Mouse (Mus musculus): ENCODE measurements around the gene Cnih4. TPM values are rescaled to one million over a fixed set of nuclear protein-coding genes. Genes with fewer than 3 reads are reported as not detected.

The Cnih4 gene
- total RNA-seq, 2 experiments from 2014 or later: 48.9 to 52.2 TPM

GRCm38 (mm10) chr1:181210601-181211402 lies 66.3 kb downstream of the Cnih4 start:
- DNase-seq: peak; percentile 56 to 62
- intact Hi-C loops (cut with DNase I): loop anchor here (1.0 kb wide), 1 partner anchor 47 kb away; no protein-coding TSS in a partner anchor

GRCm38 (mm10) chr1:181211403-181211919 lies 67.0 kb downstream of the Cnih4 start:
- peak in 1 of 2 experiments; percentile 65 for DNase-seq
- intact Hi-C loops (cut with DNase I): no loop called here

DNA sequence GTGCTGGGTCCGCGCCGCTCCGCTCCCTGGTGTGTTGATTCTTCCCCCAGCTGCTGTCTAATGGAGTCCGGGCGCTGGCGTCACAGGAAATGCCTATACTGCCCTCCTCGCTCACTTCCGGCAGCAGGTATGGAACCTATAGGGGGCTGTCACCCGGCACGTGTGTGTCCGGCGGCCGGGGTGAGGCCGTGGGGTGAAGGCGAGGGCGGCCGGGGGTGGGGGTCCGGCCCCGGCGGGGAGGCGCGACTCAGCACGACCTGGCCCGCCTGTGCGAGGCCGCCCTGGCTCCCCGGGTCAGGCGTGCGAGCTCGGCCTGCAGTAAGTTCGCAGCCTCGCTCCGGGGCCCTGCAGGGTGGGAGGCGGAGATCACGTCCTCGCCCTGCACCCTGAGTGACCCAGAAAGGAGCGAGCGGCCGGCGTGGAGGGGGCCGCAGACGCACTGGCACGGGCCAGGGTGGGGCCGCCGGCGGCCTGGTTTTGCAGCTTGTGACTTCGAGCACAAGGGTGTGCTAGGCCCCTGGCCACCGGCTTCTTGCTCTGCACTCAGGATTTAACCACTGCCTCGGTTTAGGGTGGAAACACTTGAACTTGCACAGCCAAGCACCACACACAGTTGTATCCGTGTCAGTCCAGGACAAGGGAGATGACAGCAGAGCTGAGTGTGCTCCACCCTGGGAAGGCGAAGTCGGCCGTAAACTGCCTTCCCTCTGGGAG lies 67.6 kb downstream of the Cnih4 start, which contains the start of gene Wdr26:
TSS of gene Wdr26 (minus strand) at position 82 of the 714 bp plus-strand sequence.
- intact Hi-C loops (cut with DNase I): loop anchor here (2.0 kb wide), 1 partner anchor 19 kb away; no protein-coding TSS in a partner anchor

DNA sequence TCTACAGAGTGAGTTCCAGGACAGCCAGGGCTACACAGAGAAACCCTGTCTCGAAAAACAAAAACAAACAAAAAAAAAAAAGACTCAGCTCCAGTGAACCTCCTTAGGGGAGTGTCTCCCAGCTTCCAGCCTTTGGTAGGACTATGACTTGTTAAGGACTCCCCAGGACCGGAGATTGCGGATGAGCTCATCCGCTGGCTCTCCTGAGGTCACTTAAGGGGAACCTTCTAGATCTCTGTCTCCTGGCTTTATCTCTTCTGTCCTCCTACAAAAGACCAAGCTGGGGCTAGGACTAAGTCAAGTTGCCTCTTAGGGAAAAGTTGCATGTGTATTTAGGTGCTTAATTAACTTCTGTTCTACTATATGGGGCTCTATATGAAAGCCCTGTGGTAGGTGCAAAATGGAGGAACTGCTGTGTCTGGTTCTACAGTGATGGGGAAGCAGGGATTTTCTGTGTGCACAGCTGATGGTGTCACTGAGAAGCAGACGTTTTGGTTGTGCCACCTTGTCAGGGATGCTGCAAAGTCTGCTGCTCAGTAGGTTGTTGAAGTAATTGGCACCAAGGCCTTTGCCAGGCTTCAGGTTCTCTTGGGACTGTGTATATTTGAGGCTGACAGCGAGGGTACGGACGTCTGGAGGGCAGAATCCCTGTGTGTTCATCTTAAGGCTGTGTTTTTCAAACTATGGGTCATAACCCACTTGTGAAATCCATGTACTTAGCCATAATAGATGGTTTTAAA lies 70.0 kb downstream of the Cnih4 start:
- intact Hi-C loops (cut with DNase I): no loop called here
- no peak for DNase-seq

More for the DNA sequence above, 67.6 kb downstream of the Cnih4 start, which contains the start of gene Wdr26:
- DNase-seq: peak; percentile 84 to 89

GRCm38 (mm10) chr1:181216315-181216714 lies 71.8 kb downstream of the Cnih4 start:
- intact Hi-C loops (cut with DNase I): no loop called here
- no peak for DNase-seq

Other genes with a start within 250 kb of the Cnih4 start
- gene Pycr2, start 240.4 kb upstream of the Cnih4 start, total RNA-seq (2021): 10 to 100 TPM; 16.7 to 17.4 TPM
- 1 to 10 TPM in 1 of 2 experiments, under 1 TPM in 1; 0.57 to 1.1 TPM for gene Lefty1, start 209.7 kb upstream of the Cnih4 start, total RNA-seq (2021)
- 10 to 100 TPM; 15.1 to 18.5 TPM for gene Tmem63a, start 202.3 kb upstream of the Cnih4 start, total RNA-seq (2021)
- gene Ephx1, start 123.8 kb upstream of the Cnih4 start, total RNA-seq (2021): 10 to 100 TPM; 20.5 to 21.2 TPM
- gene 9130409I23Rik, start 93.5 kb upstream of the Cnih4 start, total RNA-seq (2021): not detected
- gene Nvl, start 489 bp upstream of the Cnih4 start, total RNA-seq (2021): 10 to 100 TPM; 10.4 to 10.6 TPM
- 100 to 1,000 TPM; 135 to 147 TPM for gene Wdr26, start 67.3 kb downstream of the Cnih4 start, total RNA-seq (2021)
- gene Cnih3, start 207.9 kb downstream of the Cnih4 start, total RNA-seq (2021): not detected